Mouse (Mus musculus) kidney, adult 2 months (tissue): ENCODE measurements around the gene Pdzd2.

ENCODE experiments used
- CTCF ChIP-seq: fragments of 200-500 bp; conservative IDR thresholded peaks from 2 replicates; pipeline ENCODE4 v1.5.1; 2011; ENCODE audit warnings: low read depth, mild to moderate bottlenecking, control low read depth, low read length, moderate library complexity, mixed read lengths; ENCODE audit not compliant: insufficient read depth, insufficient read length
- POLR2A ChIP-seq: fragments of 200-500 bp; IDR thresholded peaks from one replicate; pipeline ENCODE4 v1.6.1; 2011; ENCODE audit warnings: low read depth, low read length, control low read depth

- TF ChIP-seq CTCF: no peak
- TF ChIP-seq POLR2A: no peak
These were observed 61.1 kb downstream of the Pdzd2 start for GRCm38 (mm10) chr15:12678540-12679112.
